Mouse (Mus musculus): ENCODE results near the gene Ptx3. TPM values are rescaled to one million over a fixed set of nuclear protein-coding genes. Genes with fewer than 3 reads are reported as not detected.

The Ptx3 gene
- total RNA-seq, 1 experiment from 2014 or later, result not detected

Other genes with a start within 250 kb of the Ptx3 start
- not detected in 2 replicates for gene Veph1, start 76.9 kb downstream of the Ptx3 start, total RNA-seq (2017)

All from common myeloid progenitor, adult 5-6 weeks (primary cell).